Mouse (Mus musculus): Measurements from ENCODE around the gene 1700056E22Rik. TPM values are rescaled to one million over a fixed set of nuclear protein-coding genes. Genes with fewer than 3 reads are reported as not detected.

The 1700056E22Rik gene
- polyA plus RNA-seq (2015; fragmentation: Nextera tagmentation; extraction: Ambion mirVana), result 0.95 and 1.1 TPM in 2 replicates

GRCm38 (mm10) chr1:184034011-184034557 is at the start of gene 1700056E22Rik:
Gene 1700056E22Rik, minus strand, starts transcription at chr1:184034301.
- peak; percentile 98 for ATAC-seq (ENCODE audit: low read depth)
- Histone ChIP-seq H3K27me3 (ENCODE audit: control insufficient read depth, insufficient read depth, low read depth, low read length) (no peaks in the 10 kb centered on the region), H3K4me3 (ENCODE audit: low read length) (peak within 1 kb of the TSS; percentile 73), H3K4me2 (ENCODE audit: low read depth, low read length) (peak within 1 kb of the TSS; percentile 82), H3K9ac (ENCODE audit: low read length) (peak within 1 kb of the TSS; percentile 92), H3K4me1 (replicated peaks; ENCODE audit: control insufficient read depth, insufficient read depth, low read length) (peaks cover 2% of the 10 kb centered on the region; the same call in 1 of the 2 replicates), H3K9me3 (ENCODE audit: control insufficient read depth, low read length) (no peaks in the 10 kb centered on the region), H3K36me3 (ENCODE audit: control insufficient read depth, insufficient read depth, low read length) (no peaks in the 10 kb centered on the region), H3K27ac (ENCODE audit: low read length) (peak within 1 kb of the TSS; percentile 94)
- 0% methylated on average over 38 of the region's 38 CpGs for WGBS

- Histone ChIP-seq H3K9me3 (ENCODE audit: control insufficient read depth, low read length) (no peaks in the 10 kb centered on the region), H3K4me2 (ENCODE audit: low read depth, low read length) (no peak overlapping the region), H3K4me1 (replicated peaks; ENCODE audit: control insufficient read depth, insufficient read depth, low read length) (no peaks in the 10 kb centered on the region; the same call in 1 of the 2 replicates), H3K27ac (ENCODE audit: low read length) (no peak overlapping the region), H3K36me3 (ENCODE audit: control insufficient read depth, insufficient read depth, low read length) (no peaks in the 10 kb centered on the region), H3K27me3 (ENCODE audit: control insufficient read depth, insufficient read depth, low read depth, low read length) (no peaks in the 10 kb centered on the region), H3K9ac (ENCODE audit: low read length) (no peak overlapping the region), H3K4me3 (ENCODE audit: low read length) (no peak overlapping the region)
- WGBS, result 66% methylated on average over 7 of the region's 7 CpGs
- ATAC-seq (ENCODE audit: low read depth), result no peak
Measured at GRCm38 (mm10) chr1:184083166-184083565, 49.1 kb upstream of the 1700056E22Rik start.

- Histone ChIP-seq H3K27me3 (ENCODE audit: control insufficient read depth, insufficient read depth, low read depth, low read length) (no peaks in the 10 kb centered on the region), H3K9ac (ENCODE audit: low read length) (no peak overlapping the region), H3K36me3 (ENCODE audit: control insufficient read depth, insufficient read depth, low read length) (no peaks in the 10 kb centered on the region), H3K4me3 (ENCODE audit: low read length) (no peak overlapping the region), H3K4me1 (replicated peaks; ENCODE audit: control insufficient read depth, insufficient read depth, low read length) (no peaks in the 10 kb centered on the region; the same call in 1 of the 2 replicates), H3K27ac (ENCODE audit: low read length) (no peak overlapping the region), H3K9me3 (ENCODE audit: control insufficient read depth, low read length) (no peaks in the 10 kb centered on the region), H3K4me2 (ENCODE audit: low read depth, low read length) (no peak overlapping the region)
- no peak for ATAC-seq (ENCODE audit: low read depth)
- WGBS, result 28% methylated on average over 3 of the region's 3 CpGs
Measured at GRCm38 (mm10) chr1:184082661-184083060, 48.6 kb upstream of the 1700056E22Rik start.

- H3K27ac ChIP-seq (ENCODE audit: low read length), result no peak overlapping the region
- no peaks in the 10 kb centered on the region for H3K36me3 ChIP-seq (ENCODE audit: control insufficient read depth, insufficient read depth, low read length)
- WGBS, result 91% methylated on average over 3 of the region's 3 CpGs
- no peak overlapping the region for H3K4me3 ChIP-seq (ENCODE audit: low read length)
- H3K9ac ChIP-seq (ENCODE audit: low read length), result no peak overlapping the region
- H3K27me3 ChIP-seq (ENCODE audit: control insufficient read depth, insufficient read depth, low read depth, low read length), result no peaks in the 10 kb centered on the region
- no peak overlapping the region for H3K4me2 ChIP-seq (ENCODE audit: low read depth, low read length)
- ATAC-seq (ENCODE audit: low read depth), result no peak
- H3K4me1 ChIP-seq (replicated peaks; ENCODE audit: control insufficient read depth, insufficient read depth, low read length), result peaks cover 9% of the 10 kb centered on the region
- H3K9me3 ChIP-seq (ENCODE audit: control insufficient read depth, low read length), result no peaks in the 10 kb centered on the region
Measured at GRCm38 (mm10) chr1:184079304-184079703, 45.2 kb upstream of the 1700056E22Rik start.

- Histone ChIP-seq H3K9me3 (ENCODE audit: control insufficient read depth, low read length) (no peaks in the 10 kb centered on the region), H3K27me3 (ENCODE audit: control insufficient read depth, insufficient read depth, low read depth, low read length) (no peaks in the 10 kb centered on the region), H3K27ac (ENCODE audit: low read length) (peak overlapping the region; percentile 56), H3K4me1 (replicated peaks; ENCODE audit: control insufficient read depth, insufficient read depth, low read length) (peaks cover 9% of the 10 kb centered on the region), H3K4me2 (ENCODE audit: low read depth, low read length) (no peak overlapping the region), H3K4me3 (ENCODE audit: low read length) (no peak overlapping the region), H3K9ac (ENCODE audit: low read length) (no peak overlapping the region), H3K36me3 (ENCODE audit: control insufficient read depth, insufficient read depth, low read length) (no peaks in the 10 kb centered on the region)
- 37% methylated on average over 2 of the region's 2 CpGs for WGBS
- 0 out of 2 replicates have a peak, but pooled peaks have one; percentile 26 for ATAC-seq (ENCODE audit: low read depth)
Measured at GRCm38 (mm10) chr1:184076756-184077155, 42.7 kb upstream of the 1700056E22Rik start.

- WGBS, result 42% methylated on average over 6 of the region's 6 CpGs
- peak; percentile 51; the same call in 1 of the 2 replicates for ATAC-seq (ENCODE audit: low read depth)
- Histone ChIP-seq H3K36me3 (ENCODE audit: control insufficient read depth, insufficient read depth, low read length) (no peaks in the 10 kb centered on the region), H3K9me3 (ENCODE audit: control insufficient read depth, low read length) (no peaks in the 10 kb centered on the region), H3K27ac (ENCODE audit: low read length) (peak overlapping the region; percentile 48; the same call in 1 of the 2 replicates), H3K4me3 (ENCODE audit: low read length) (no peak overlapping the region), H3K9ac (ENCODE audit: low read length) (no peak overlapping the region), H3K4me2 (ENCODE audit: low read depth, low read length) (no peak overlapping the region), H3K27me3 (ENCODE audit: control insufficient read depth, insufficient read depth, low read depth, low read length) (no peaks in the 10 kb centered on the region), H3K4me1 (replicated peaks; ENCODE audit: control insufficient read depth, insufficient read depth, low read length) (peaks cover 9% of the 10 kb centered on the region)
Measured at GRCm38 (mm10) chr1:184076065-184076464, 42.0 kb upstream of the 1700056E22Rik start.

GRCm38 (mm10) chr1:184068971-184069370 is 34.9 kb upstream of the 1700056E22Rik start:
- ATAC-seq (ENCODE audit: low read depth), result no peak
- H3K9me3 ChIP-seq (ENCODE audit: control insufficient read depth, low read length), result no peaks in the 10 kb centered on the region
- WGBS, result 93% methylated on average over 12 of the region's 12 CpGs
- no peak overlapping the region for H3K4me2 ChIP-seq (ENCODE audit: low read depth, low read length)
- H3K9ac ChIP-seq (ENCODE audit: low read length), result no peak overlapping the region
- H3K27ac ChIP-seq (ENCODE audit: low read length), result no peak overlapping the region
- H3K27me3 ChIP-seq (ENCODE audit: control insufficient read depth, insufficient read depth, low read depth, low read length), result no peaks in the 10 kb centered on the region
- H3K4me1 ChIP-seq (replicated peaks; ENCODE audit: control insufficient read depth, insufficient read depth, low read length), result no peaks in the 10 kb centered on the region
- H3K4me3 ChIP-seq (ENCODE audit: low read length), result no peak overlapping the region
- peaks cover 8% of the 10 kb centered on the region for H3K36me3 ChIP-seq (ENCODE audit: control insufficient read depth, insufficient read depth, low read length)

GRCm38 (mm10) chr1:184067704-184068558 is 33.8 kb upstream of the 1700056E22Rik start:
- Histone ChIP-seq H3K4me1 (replicated peaks; ENCODE audit: control insufficient read depth, insufficient read depth, low read length) (no peaks in the 10 kb centered on the region), H3K9me3 (ENCODE audit: control insufficient read depth, low read length) (no peaks in the 10 kb centered on the region), H3K4me2 (ENCODE audit: low read depth, low read length) (no peak overlapping the region), H3K9ac (ENCODE audit: low read length) (no peak overlapping the region), H3K4me3 (ENCODE audit: low read length) (no peak overlapping the region), H3K27ac (ENCODE audit: low read length) (no peak overlapping the region), H3K27me3 (ENCODE audit: control insufficient read depth, insufficient read depth, low read depth, low read length) (no peaks in the 10 kb centered on the region), H3K36me3 (ENCODE audit: control insufficient read depth, insufficient read depth, low read length) (peaks cover 8% of the 10 kb centered on the region)
- ATAC-seq (ENCODE audit: low read depth), result no peak
- 81% methylated on average over 18 of the region's 18 CpGs for WGBS

- H3K27ac ChIP-seq (ENCODE audit: low read length), result no peak overlapping the region
- WGBS, result 73% methylated on average over 11 of the region's 11 CpGs
- ATAC-seq (ENCODE audit: low read depth), result no peak
Measured at GRCm38 (mm10) chr1:184066460-184067287, 32.6 kb upstream of the 1700056E22Rik start.

More at GRCm38 (mm10) chr1:184066460-184067287, 32.6 kb upstream of the 1700056E22Rik start:
- peaks cover 8% of the 10 kb centered on the region for H3K36me3 ChIP-seq (ENCODE audit: control insufficient read depth, insufficient read depth, low read length)
- no peaks in the 10 kb centered on the region for H3K27me3 ChIP-seq (ENCODE audit: control insufficient read depth, insufficient read depth, low read depth, low read length)
- no peak overlapping the region for H3K4me2 ChIP-seq (ENCODE audit: low read depth, low read length)
- H3K4me3 ChIP-seq (ENCODE audit: low read length), result no peak overlapping the region
- no peaks in the 10 kb centered on the region for H3K9me3 ChIP-seq (ENCODE audit: control insufficient read depth, low read length)
- peaks cover 5% of the 10 kb centered on the region for H3K4me1 ChIP-seq (replicated peaks; ENCODE audit: control insufficient read depth, insufficient read depth, low read length)
- H3K9ac ChIP-seq (ENCODE audit: low read length), result no peak overlapping the region
